Mouse (Mus musculus) urinary bladder, postnatal 25 days (tissue): ENCODE data around the gene Osbpl10.
"Not testable (repeated sequence)": the region's sequence is repeated elsewhere in the genome, so short reads cannot be mapped to it uniquely, and the experiment has no call there.

Experiments used
- DNase-seq: peaks from one replicate; pipeline ENCODE4 v3.0.0; 2022; ENCODE audit warnings: low spot score

The Osbpl10 gene

GRCm38 (mm10) chr9:114985741-114986140 is 7.4 kb downstream of the Osbpl10 start:
- DNase-seq = no peak

GRCm38 (mm10) chr9:114986361-114986760 is 8.0 kb downstream of the Osbpl10 start:
- DNase-seq = no peak

GRCm38 (mm10) chr9:114988029-114988428 is 9.7 kb downstream of the Osbpl10 start:
- DNase-seq = no peak

- DNase-seq = no peak
These were observed 10.4 kb downstream of the Osbpl10 start for GRCm38 (mm10) chr9:114988610-114989327.

- no peak for DNase-seq
These were observed 12.1 kb downstream of the Osbpl10 start for GRCm38 (mm10) chr9:114990421-114990820.

GRCm38 (mm10) chr9:114992528-114992927 is 14.2 kb downstream of the Osbpl10 start:
- DNase-seq = no peak

- no peak for DNase-seq
These were observed 16.9 kb downstream of the Osbpl10 start for GRCm38 (mm10) chr9:114995250-114995649.

GRCm38 (mm10) chr9:114995716-114996115 is 17.3 kb downstream of the Osbpl10 start:
- DNase-seq = no peak

GRCm38 (mm10) chr9:114996489-114996888 is 18.1 kb downstream of the Osbpl10 start:
- DNase-seq = no peak

- no peak for DNase-seq
These were observed 20.8 kb downstream of the Osbpl10 start for GRCm38 (mm10) chr9:114999010-114999770.

GRCm38 (mm10) chr9:114999771-115000146 is 21.4 kb downstream of the Osbpl10 start:
- DNase-seq = no peak

GRCm38 (mm10) chr9:115005446-115005845 is 27.1 kb downstream of the Osbpl10 start:
- no peak for DNase-seq

GRCm38 (mm10) chr9:115007776-115008175 is 29.4 kb downstream of the Osbpl10 start:
- DNase-seq = no peak

GRCm38 (mm10) chr9:115008194-115008593 is 29.8 kb downstream of the Osbpl10 start:
- no peak for DNase-seq

- DNase-seq = no peak
These were observed 34.0 kb downstream of the Osbpl10 start for GRCm38 (mm10) chr9:115012367-115012766.

- no peak for DNase-seq
These were observed 41.8 kb downstream of the Osbpl10 start for GRCm38 (mm10) chr9:115020141-115020540.

- DNase-seq = no peak
These were observed 43.0 kb downstream of the Osbpl10 start for GRCm38 (mm10) chr9:115021419-115021818.

GRCm38 (mm10) chr9:115023137-115023536 is 44.8 kb downstream of the Osbpl10 start:
- no peak for DNase-seq

- no peak for DNase-seq
These were observed 45.5 kb downstream of the Osbpl10 start for GRCm38 (mm10) chr9:115023708-115024383.

GRCm38 (mm10) chr9:115029307-115029706 is 50.9 kb downstream of the Osbpl10 start:
- no peak for DNase-seq

GRCm38 (mm10) chr9:115030581-115030980 is 52.2 kb downstream of the Osbpl10 start:
- DNase-seq = no peak

GRCm38 (mm10) chr9:115031046-115031445 is 52.7 kb downstream of the Osbpl10 start:
- not testable (repeated sequence) for DNase-seq

- no peak for DNase-seq
These were observed 54.4 kb downstream of the Osbpl10 start for GRCm38 (mm10) chr9:115032786-115033185.
